Mouse (Mus musculus) midbrain, embryonic 10.5 days (tissue): Measurements from ENCODE around the gene Rack1. TPM values are rescaled to one million over a fixed set of nuclear protein-coding genes. Genes with fewer than 3 reads are reported as not detected.
"Not testable (repeated sequence)": the region's sequence is repeated elsewhere in the genome, so short reads cannot be mapped to it uniquely, and the experiment has no call there.

Experiments
- DNase-seq: peaks from one replicate; pipeline ENCODE4 v3.0.0-alpha.2; 2017; ENCODE audit warnings: low spot score
- H3K27ac ChIP-seq: fragments of 300-500 bp; sonication (generic); replicated peaks from 2 replicates; pipeline ENCODE4 v1.5.1; 2016; ENCODE audit warnings: mild to moderate bottlenecking
- H3K27me3 ChIP-seq: fragments of 300-500 bp; sonication (generic); 2 replicates; pipeline ENCODE4 v1.6.1; 2016; ENCODE audit warnings: low read depth, mild to moderate bottlenecking; ENCODE audit not compliant: poor library complexity, severe bottlenecking
- H3K36me3 ChIP-seq: fragments of 300-500 bp; sonication (generic); 2 replicates; pipeline ENCODE4 v1.6.1; 2016; ENCODE audit warnings: mild to moderate bottlenecking, moderate library complexity
- H3K4me1 ChIP-seq: fragments of 300-500 bp; sonication (generic); 2 replicates; pipeline ENCODE4 v1.6.1; 2016
- H3K4me3 ChIP-seq: fragments of 300-500 bp; sonication (generic); 2 replicates; pipeline ENCODE4 v1.5.1; 2016; ENCODE audit warnings: mild to moderate bottlenecking, moderate library complexity
- H3K9me3 ChIP-seq: fragments of 300-500 bp; sonication (generic); replicated peaks from 2 replicates; pipeline ENCODE4 v1.6.1; 2016; ENCODE audit warnings: mild to moderate bottlenecking
- WGBS: fragments of 180-500 bp; shearing (Covaris S2); methylation state at CpG from one replicate; pipeline ENCODE4 v1.1.7; 2016; 5-methylcytosine and 5-hydroxymethylcytosine counted together
- polyA plus RNA-seq: library from polyadenylated mRNA; unstranded; fragments of >200 nt; fragmentation: Nextera tagmentation; extraction: Ambion mirVana; gene quantifications from 2 replicates; pipeline ENCODE4 v1.2.1, GENCODE M21; 2016

Gene Rack1
- polyA plus RNA-seq, 1 experiment from 2014 or later = 788 TPM

DNA sequence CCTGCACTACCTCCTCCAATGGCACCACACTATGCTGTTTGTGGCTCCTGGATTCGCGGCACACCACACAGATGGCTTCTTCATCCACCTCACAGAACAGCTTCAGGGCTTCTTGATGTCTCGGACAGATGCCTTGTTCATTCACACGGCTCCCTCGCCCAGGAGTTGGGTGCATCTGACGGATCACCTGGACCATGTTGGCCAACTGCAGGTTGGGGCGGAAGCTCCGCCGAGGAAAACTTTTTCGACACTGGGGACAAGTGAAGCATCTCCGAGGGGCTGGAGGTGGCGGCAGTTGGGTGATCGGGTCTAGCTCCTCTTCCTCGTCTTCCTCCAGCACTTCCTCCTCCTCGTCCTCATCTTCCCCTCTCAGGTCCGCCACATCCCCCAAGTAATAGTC, 15.7 kb downstream of the Rack1 start:
- Histone ChIP-seq H3K9me3 (no peaks in the 10 kb centered on the region), H3K36me3 (peaks cover 46% of the 10 kb centered on the region), H3K27me3 (no peaks in the 10 kb centered on the region), H3K27ac (peak overlapping the region; percentile 97), H3K4me3 (peak overlapping the region; percentile 93), H3K4me1 (peaks cover 18% of the 10 kb centered on the region)
- no peak for DNase-seq
- WGBS = 79% methylated on average over 16 of the region's 16 CpGs

- WGBS = 5% methylated on average over 23 of the region's 23 CpGs
- H3K4me1 ChIP-seq = peaks cover 18% of the 10 kb centered on the region
- peaks cover 41% of the 10 kb centered on the region for H3K36me3 ChIP-seq
- H3K9me3 ChIP-seq = no peaks in the 10 kb centered on the region
- H3K27me3 ChIP-seq = no peaks in the 10 kb centered on the region
- DNase-seq = peak; percentile 76
- H3K4me3 ChIP-seq = peak overlapping the region; percentile 93
- H3K27ac ChIP-seq = peak overlapping the region; percentile 97
These were observed 16.2 kb downstream of the Rack1 start for GRCm38 (mm10) chr11:48816281-48816781.

DNA sequence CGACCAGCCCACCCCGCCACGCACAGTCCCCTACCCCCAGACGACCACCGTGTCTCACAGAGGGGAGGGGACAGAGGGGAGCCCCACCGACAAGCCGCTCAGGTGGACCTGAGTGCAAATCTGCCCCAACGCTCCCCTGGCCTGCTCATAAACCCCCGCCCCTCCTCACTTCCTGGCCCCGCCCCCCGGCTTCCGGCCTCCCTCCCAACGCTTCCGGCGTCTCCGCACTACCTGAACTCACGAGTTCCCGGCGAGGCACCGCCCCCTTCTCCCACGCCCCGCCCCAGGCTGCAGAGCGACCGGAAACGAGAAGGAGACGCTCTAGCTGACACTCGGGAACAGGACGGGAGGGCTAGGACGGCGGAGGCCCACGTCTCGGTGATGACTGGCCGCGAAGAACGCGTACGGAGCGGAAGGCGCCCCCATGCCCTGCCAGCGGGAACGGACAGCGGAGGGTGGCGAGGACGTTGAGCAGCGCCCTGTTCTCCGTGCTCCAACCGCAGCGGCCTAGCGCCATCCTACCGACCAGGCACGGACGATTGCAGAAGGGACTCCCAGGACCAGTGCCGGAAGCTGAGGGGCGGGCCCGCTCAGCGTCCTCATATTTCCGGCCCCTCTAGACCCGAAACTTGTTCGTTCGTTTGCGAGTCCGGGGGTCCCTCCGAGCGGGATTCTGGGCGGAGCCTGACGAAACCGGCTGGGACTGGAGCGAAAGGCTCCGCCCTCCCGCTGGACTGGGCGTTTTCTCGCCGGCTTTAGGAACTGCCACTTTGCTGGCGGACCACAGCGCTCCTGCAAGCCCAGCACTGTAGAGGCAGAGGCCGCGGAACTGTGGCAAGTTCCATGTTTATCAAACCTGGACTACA, 16.9 kb downstream of the Rack1 start, which contains the start of gene Trim41:
TSS of gene Trim41 (minus strand) at position 554 of the 866 bp plus-strand sequence.
- peak; percentile 99 for DNase-seq
- Histone ChIP-seq H3K27me3 (no peaks in the 10 kb centered on the region), H3K4me1 (peaks cover 18% of the 10 kb centered on the region), H3K27ac (peak within 1 kb of the TSS; percentile 97), H3K4me3 (peak within 1 kb of the TSS; percentile 93), H3K36me3 (peaks cover 34% of the 10 kb centered on the region), H3K9me3 (no peaks in the 10 kb centered on the region)
- WGBS = under 1% methylated on average over 77 of the region's 77 CpGs

GRCm38 (mm10) chr11:48817794-48818193, 17.7 kb downstream of the Rack1 start:
- H3K27ac ChIP-seq = peak overlapping the region; percentile 97
- 8% methylated on average over 9 of the region's 9 CpGs for WGBS
- DNase-seq = no peak

DNA sequence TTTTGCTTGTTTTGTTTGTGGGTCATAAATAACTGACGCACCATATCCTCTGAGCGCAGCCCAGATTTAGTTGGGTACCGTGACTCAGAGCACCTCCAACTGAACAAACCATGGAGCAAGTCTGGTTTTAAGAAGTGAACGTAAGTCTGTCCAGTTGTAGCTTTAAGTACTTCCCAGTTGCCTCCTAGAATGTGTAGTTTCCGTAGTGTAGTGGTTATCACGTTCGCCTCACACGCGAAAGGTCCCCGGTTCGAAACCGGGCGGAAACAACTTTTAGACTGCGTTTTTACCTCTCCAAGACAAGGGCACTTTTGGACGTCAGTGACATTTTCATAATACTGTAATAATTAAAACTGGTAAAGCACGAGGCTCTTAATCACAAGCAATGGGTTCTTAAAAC, 18.2 kb downstream of the Rack1 start:
- Histone ChIP-seq H3K27me3 (no peaks in the 10 kb centered on the region), H3K4me3 (peak overlapping the region; percentile 93), H3K36me3 (peaks cover 21% of the 10 kb centered on the region), H3K27ac (no peak overlapping the region), H3K9me3 (no peaks in the 10 kb centered on the region), H3K4me1 (peaks cover 26% of the 10 kb centered on the region)
- 2% methylated on average over 16 of the region's 16 CpGs for WGBS
- DNase-seq = peak; percentile 81

More at GRCm38 (mm10) chr11:48817794-48818193, 17.7 kb downstream of the Rack1 start:
- Histone ChIP-seq H3K36me3 (peaks cover 26% of the 10 kb centered on the region), H3K27me3 (no peaks in the 10 kb centered on the region), H3K4me3 (peak overlapping the region; percentile 93), H3K9me3 (no peaks in the 10 kb centered on the region), H3K4me1 (peaks cover 20% of the 10 kb centered on the region)

DNA sequence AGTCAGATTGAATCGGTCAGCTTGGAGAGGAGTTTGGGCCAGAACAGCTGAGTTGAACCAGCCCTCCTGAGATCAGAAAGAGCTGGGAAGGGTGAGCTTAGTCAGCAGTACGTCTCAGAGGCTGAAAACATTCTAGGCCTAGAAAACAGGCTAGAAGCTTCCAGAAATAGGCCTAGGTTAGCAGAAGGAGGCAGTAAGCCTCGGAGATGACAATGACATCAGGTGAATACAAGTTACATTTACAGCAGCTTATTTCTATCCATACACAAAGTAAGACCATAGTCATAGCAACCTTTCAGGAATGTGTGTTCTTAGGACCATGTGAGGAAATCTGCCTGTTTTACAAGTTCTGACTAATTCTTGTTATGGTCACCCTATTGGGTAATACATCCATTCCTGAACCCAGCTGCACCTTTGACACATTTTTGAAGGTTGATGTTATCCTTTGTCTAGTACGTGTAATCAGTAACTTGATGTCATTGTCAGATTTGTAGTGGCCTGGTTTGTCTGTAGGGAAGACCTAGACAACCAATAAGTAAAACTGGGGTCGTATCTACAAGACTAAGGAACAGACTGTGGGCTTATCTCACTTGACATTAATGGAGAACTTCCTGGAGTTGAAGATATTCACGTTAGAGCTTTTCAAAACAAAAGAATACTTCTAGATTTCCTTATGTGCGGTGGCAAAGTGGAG, 19.6 kb downstream of the Rack1 start:
- no peak for DNase-seq
- Histone ChIP-seq H3K9me3 (no peaks in the 10 kb centered on the region), H3K4me3 (no peak overlapping the region), H3K27me3 (peaks cover 12% of the 10 kb centered on the region), H3K36me3 (peaks cover 9% of the 10 kb centered on the region), H3K27ac (no peak overlapping the region), H3K4me1 (peaks cover 36% of the 10 kb centered on the region)
- 80% methylated on average over 7 of the region's 7 CpGs for WGBS

GRCm38 (mm10) chr11:48820308-48820674, 20.2 kb downstream of the Rack1 start:
- no peak for DNase-seq
- Histone ChIP-seq H3K4me3 (no peak overlapping the region), H3K9me3 (no peaks in the 10 kb centered on the region), H3K27me3 (peaks cover 17% of the 10 kb centered on the region), H3K36me3 (peaks cover 6% of the 10 kb centered on the region), H3K4me1 (peaks cover 30% of the 10 kb centered on the region), H3K27ac (no peak overlapping the region)

DNA sequence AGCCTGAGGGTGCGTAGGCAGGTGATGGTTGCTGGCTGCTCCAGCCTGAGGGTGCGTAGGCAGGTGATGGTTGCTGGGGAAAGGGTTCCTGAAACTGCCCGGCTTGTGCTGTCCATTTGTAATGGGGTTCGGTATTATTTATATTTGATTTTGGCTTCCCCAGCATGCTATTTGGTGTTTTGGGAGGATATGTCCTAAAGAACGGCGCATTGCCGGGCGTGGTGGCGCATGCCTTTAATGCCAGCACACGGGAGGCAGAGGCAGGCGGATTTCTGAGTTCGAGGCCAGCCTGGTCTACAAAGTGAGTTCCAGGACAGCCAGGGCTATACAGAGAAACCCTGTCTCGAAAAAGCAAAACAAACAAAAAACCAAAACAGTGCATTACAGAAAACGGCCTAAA, 21.2 kb downstream of the Rack1 start:
- H3K4me1 ChIP-seq = peaks cover 20% of the 10 kb centered on the region

DNA sequence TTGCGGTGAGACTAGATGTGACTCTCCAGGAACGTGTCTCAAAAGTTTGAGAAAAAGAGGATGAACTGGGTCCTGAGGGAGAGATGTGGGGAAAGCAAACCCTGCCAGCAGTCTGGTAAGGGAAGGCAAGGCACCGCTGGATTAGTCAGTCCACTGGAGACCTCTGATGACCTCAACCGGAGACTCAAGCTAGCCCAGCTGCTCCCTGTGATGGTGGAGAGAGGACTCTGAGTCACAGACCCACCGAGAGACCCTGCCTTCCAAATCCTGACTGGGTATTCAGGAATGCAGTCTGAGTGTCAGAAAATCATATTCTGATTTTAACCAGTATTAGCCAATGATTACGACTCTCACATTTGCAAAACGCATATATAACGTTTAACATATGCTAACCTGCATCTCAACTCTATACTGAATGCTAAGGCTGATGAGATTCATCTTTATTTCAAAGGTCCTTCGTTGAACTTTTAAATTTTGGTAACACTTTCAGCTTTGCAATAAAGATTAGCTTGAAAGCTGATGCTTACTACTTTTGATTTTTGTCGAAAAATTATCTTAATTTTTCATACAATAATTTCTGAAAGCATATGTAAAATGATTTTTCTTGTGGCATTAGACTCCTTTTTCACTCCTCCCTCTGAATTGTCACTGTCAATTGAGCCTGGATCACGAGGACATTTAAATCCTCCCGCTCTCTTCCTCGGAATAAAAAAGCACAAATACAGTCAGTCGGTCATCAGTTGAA, 22.8 kb downstream of the Rack1 start:
- 35% methylated on average over 14 of the region's 14 CpGs for WGBS
- H3K36me3 ChIP-seq = no peaks in the 10 kb centered on the region
- no peak overlapping the region for H3K27ac ChIP-seq
- peaks cover 24% of the 10 kb centered on the region for H3K27me3 ChIP-seq
- H3K9me3 ChIP-seq = peaks cover 4% of the 10 kb centered on the region; the same call in 1 of the 2 replicates
- peak overlapping the region; percentile 53 for H3K4me3 ChIP-seq
- no peak for DNase-seq
- peaks cover 23% of the 10 kb centered on the region for H3K4me1 ChIP-seq

More for the DNA sequence above, 21.2 kb downstream of the Rack1 start:
- not testable (repeated sequence) for H3K9me3 ChIP-seq, H3K27ac ChIP-seq, H3K4me3 ChIP-seq, DNase-seq, H3K36me3 ChIP-seq
- H3K27me3 ChIP-seq = peaks cover 17% of the 10 kb centered on the region
- 88% methylated on average over 14 of the region's 14 CpGs for WGBS

DNA sequence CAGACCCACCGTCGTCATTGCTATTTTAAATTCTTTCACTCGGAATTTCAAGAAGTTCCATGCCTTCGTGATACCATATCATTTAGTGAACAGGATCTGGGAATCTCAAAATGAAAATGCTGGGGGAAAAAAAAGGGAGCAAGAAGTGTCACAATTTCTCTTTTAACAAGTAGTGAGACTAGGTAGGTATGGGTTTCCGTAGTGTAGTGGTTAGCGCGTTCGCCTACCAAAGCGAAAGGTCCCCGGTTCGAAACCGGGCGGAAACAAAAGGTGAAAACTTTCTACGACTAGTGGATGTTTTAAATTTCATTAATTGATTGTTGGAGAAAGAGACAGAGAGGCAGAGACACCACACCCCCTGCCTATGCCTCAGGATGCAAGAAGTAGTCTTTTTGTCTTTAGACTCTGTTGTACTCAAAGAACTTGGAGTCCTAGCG, 23.4 kb downstream of the Rack1 start:
- H3K27me3 ChIP-seq = peaks cover 28% of the 10 kb centered on the region
- H3K4me1 ChIP-seq = peaks cover 23% of the 10 kb centered on the region
- H3K9me3 ChIP-seq = peaks cover 5% of the 10 kb centered on the region; the same call in 1 of the 2 replicates
- peak overlapping the region; percentile 53 for H3K4me3 ChIP-seq
- DNase-seq = peak; percentile 73
- WGBS = under 1% methylated on average over 15 of the region's 15 CpGs
- H3K27ac ChIP-seq = no peak overlapping the region
- H3K36me3 ChIP-seq = no peaks in the 10 kb centered on the region

- no peak overlapping the region for H3K27ac ChIP-seq
- H3K27me3 ChIP-seq = peaks cover 32% of the 10 kb centered on the region
- 5% methylated on average over 22 of the region's 22 CpGs for WGBS
- H3K4me3 ChIP-seq = peak overlapping the region; percentile 53
- H3K4me1 ChIP-seq = peaks cover 23% of the 10 kb centered on the region
- peaks cover 5% of the 10 kb centered on the region; the same call in 1 of the 2 replicates for H3K9me3 ChIP-seq
- no peaks in the 10 kb centered on the region for H3K36me3 ChIP-seq
- DNase-seq = no peak
These were observed 24.2 kb downstream of the Rack1 start for GRCm38 (mm10) chr11:48824311-48824830.
